Mouse (Mus musculus) lung, postnatal 0 days (tissue): ENCODE measurements around the gene Atl3. TPM values are rescaled to one million over a fixed set of nuclear protein-coding genes. Genes with fewer than 3 reads are reported as not detected.

Experiments used
- ATAC-seq: fragments of 200-750 bp; cut with Nextera tagmentation; 2 replicates; pipeline ENCODE4 v1.8.0; 2017; ENCODE audit warnings: moderate library complexity
- DNase-seq: peaks from one replicate; pipeline ENCODE4 v3.0.0-alpha.2; 2016; ENCODE audit warnings: low spot score
- H3K27ac ChIP-seq: fragments of 300-500 bp; sonication (generic); 2 replicates; pipeline ENCODE4 v1.5.1; 2014; ENCODE audit warnings: antibody characterized with exemption, mild to moderate bottlenecking, low read length, mixed read lengths
- H3K27me3 ChIP-seq: fragments of 300-500 bp; sonication (generic); replicated peaks from 2 replicates; pipeline ENCODE4 v1.6.1; 2014; ENCODE audit warnings: low read length, mixed read lengths; ENCODE audit not compliant: insufficient read depth
- H3K36me3 ChIP-seq: fragments of 300-500 bp; sonication (generic); 2 replicates; pipeline ENCODE4 v1.6.1; 2014; ENCODE audit warnings: low read length, mixed read lengths; ENCODE audit not compliant: insufficient read depth
- H3K4me1 ChIP-seq: fragments of 300-500 bp; sonication (generic); 2 replicates; pipeline ENCODE4 v1.6.1; 2014; ENCODE audit warnings: antibody characterized with exemption, low read depth, low read length, mixed read lengths; ENCODE audit not compliant: insufficient read depth
- H3K4me2 ChIP-seq: fragments of 300-500 bp; sonication (generic); replicated peaks from 2 replicates; pipeline ENCODE4 v1.6.1; 2014; ENCODE audit warnings: low read depth, mild to moderate bottlenecking, low read length, moderate library complexity, mixed read lengths
- H3K4me3 ChIP-seq: fragments of 300-500 bp; sonication (generic); 2 replicates; pipeline ENCODE4 v1.5.1; 2014; ENCODE audit warnings: low read depth, low read length
- H3K9ac ChIP-seq: fragments of 300-500 bp; sonication (generic); replicated peaks from 2 replicates; pipeline ENCODE4 v1.6.1; 2014; ENCODE audit warnings: low read depth, mild to moderate bottlenecking
- H3K9me3 ChIP-seq: fragments of 300-500 bp; sonication (generic); 2 replicates; pipeline ENCODE4 v1.6.1; 2016; ENCODE audit warnings: low read length, mixed read lengths
- CTCF ChIP-seq: IDR thresholded peaks from 2 replicates; pipeline ENCODE4 v1.5.1; 2016; ENCODE audit warnings: antibody characterized with exemption, mild to moderate bottlenecking
- EP300 ChIP-seq: IDR thresholded peaks from 2 replicates; pipeline ENCODE4 v1.6.1; 2016; ENCODE audit warnings: antibody characterized with exemption, mild to moderate bottlenecking, control low read depth
- WGBS: fragments of 180-500 bp; shearing (Covaris S2); extraction: QIAGEN DNeasy Blood & Tissue Kit; methylation state at CpG from one replicate; pipeline ENCODE4 v1.1.7; 2014; 5-methylcytosine and 5-hydroxymethylcytosine counted together
- polyA plus RNA-seq: library from polyadenylated mRNA; unstranded; fragments of >200 nt; fragmentation: Nextera tagmentation; extraction: Ambion mirVana; gene quantifications from 2 replicates; pipeline ENCODE4 v1.2.1, GENCODE M21; 2015

Gene Atl3
- polyA plus RNA-seq, 1 experiment from 2014 or later = 20.0 TPM

DNA sequence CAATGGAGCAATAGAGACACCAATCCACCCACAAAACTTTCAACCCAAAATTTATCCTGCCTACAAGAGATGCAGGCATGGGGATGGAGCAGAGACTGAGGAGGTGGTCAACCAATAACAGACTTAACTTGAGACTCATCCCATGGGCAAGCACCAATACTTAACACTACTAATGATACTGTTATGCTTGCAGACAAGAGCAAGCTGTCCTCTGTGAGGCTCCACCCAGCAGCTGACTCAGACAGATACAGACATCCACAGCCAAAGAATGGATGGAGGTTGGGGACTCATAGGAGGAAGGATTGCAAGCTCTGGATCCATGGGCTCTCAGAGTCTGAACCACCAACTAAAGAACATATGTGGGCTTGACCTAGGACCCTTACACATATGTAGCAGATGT lies 59.6 kb downstream of the Atl3 start:
- DNase-seq (no peak), ATAC-seq (no peak)
- Histone ChIP-seq H3K4me1 (peaks cover 4% of the 10 kb centered on the region; the same call in 1 of the 2 replicates), H3K4me2 (no peak overlapping the region), H3K27me3 (no peaks in the 10 kb centered on the region), H3K9me3 (no peaks in the 10 kb centered on the region), H3K9ac (no peak overlapping the region), H3K4me3 (no peak overlapping the region), H3K27ac (no peak overlapping the region), H3K36me3 (no peaks in the 10 kb centered on the region)
- TF ChIP-seq EP300 (no peak), CTCF (no peak)

DNA sequence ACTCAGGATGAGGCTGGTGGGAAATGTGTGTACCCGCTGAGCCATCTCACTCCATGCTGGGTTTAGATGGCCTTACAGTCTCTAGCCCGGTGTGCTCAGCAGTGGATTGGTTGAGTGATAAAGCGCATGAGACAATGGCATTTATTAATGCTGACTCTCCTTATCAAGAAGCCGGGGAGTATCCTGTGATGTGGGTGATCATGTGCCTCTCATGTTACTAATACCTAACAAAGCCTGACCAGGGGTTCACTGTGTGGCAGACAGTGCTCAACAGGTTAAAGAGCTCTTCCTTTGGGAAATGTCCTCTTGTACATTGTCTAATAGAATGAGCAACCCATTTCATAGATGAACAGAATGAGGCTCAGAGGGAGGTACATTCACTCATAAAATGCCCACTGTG lies 61.0 kb downstream of the Atl3 start:
- ATAC-seq (no peak), DNase-seq (no peak)
- Histone ChIP-seq H3K36me3 (no peaks in the 10 kb centered on the region), H3K9ac (no peak overlapping the region), H3K9me3 (no peaks in the 10 kb centered on the region), H3K27me3 (no peaks in the 10 kb centered on the region), H3K4me1 (peaks cover 4% of the 10 kb centered on the region; the same call in 1 of the 2 replicates), H3K4me3 (no peak overlapping the region), H3K4me2 (no peak overlapping the region), H3K27ac (no peak overlapping the region)
- WGBS = 62% methylated on average over 4 of the region's 4 CpGs
- TF ChIP-seq CTCF (no peak), EP300 (no peak)

DNA sequence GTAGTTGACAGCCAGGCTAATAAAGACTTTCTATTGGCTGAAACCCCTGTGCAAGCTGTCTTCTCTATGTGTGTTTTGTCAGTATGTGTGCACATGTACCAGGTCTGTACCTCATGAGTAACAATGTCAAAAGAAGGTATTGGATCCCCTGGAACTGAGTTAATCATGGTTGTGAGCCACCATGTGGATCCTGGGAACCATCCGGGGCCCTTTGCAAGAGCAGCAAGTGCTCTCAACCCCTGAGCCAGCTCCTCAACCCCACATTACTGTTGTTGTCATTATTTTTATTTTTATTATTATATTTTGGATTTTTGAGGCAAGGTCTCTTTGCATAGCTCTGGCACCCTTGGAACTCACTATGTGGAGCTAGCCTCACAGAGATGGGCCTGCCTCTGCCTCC lies 62.8 kb downstream of the Atl3 start:
- H3K9ac ChIP-seq = no peak overlapping the region
- WGBS = 92% methylated on average over 1 of the region's 1 CpGs
- no peaks in the 10 kb centered on the region for H3K27me3 ChIP-seq
- no peak overlapping the region for H3K4me3 ChIP-seq
- no peaks in the 10 kb centered on the region for H3K36me3 ChIP-seq
- ATAC-seq = no peak
- H3K9me3 ChIP-seq = no peaks in the 10 kb centered on the region
- H3K4me2 ChIP-seq = no peak overlapping the region
- TF ChIP-seq CTCF (no peak), EP300 (no peak)
- H3K27ac ChIP-seq = no peak overlapping the region
- H3K4me1 ChIP-seq = peaks cover 3% of the 10 kb centered on the region; the same call in 1 of the 2 replicates
- no peak for DNase-seq

DNA sequence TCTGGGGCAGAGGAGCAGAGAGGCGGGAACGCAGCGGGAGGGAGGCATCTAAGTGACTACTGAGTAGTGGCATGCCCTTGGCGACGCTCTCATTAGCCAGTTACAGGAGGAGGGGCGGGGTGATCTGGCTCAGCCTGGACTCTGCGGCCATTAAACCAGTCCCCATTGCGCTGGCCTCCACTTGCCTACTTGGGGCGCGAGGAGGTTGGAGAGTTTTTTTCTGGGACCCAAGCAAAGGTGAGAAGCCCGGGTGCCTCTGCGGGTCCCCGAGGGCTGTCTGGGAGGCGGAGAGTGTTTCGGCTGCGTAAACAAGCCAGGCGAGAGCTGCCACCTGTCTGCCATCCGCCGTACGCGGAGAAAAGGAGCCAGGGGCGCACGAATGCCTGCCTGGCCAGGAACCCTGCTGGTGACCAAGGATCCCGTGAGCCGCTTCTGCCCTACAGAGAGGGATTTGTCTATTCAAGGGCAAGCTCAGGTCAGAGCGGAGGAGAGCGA lies 63.5 kb downstream of the Atl3 start, which contains the start of gene Pla2g16:
Gene Pla2g16 (plus strand): TSS at position 132 of the 495 bp plus-strand sequence.
- Histone ChIP-seq H3K27ac (peak within 1 kb of the TSS; percentile 51; the same call in 1 of the 2 replicates), H3K4me2 (peak within 1 kb of the TSS; percentile 77), H3K9ac (peak within 1 kb of the TSS; percentile 54), H3K4me3 (peak within 1 kb of the TSS; percentile 51), H3K4me1 (no peaks in the 10 kb centered on the region; the same call in 1 of the 2 replicates), H3K36me3 (no peaks in the 10 kb centered on the region), H3K27me3 (no peaks in the 10 kb centered on the region), H3K9me3 (no peaks in the 10 kb centered on the region)
- 3% methylated on average over 27 of the region's 27 CpGs for WGBS
- ATAC-seq (peak; percentile 95), DNase-seq (peak; percentile 89)
- peak; percentile 40 for TF ChIP-seq CTCF
- no peak for TF ChIP-seq EP300

DNA sequence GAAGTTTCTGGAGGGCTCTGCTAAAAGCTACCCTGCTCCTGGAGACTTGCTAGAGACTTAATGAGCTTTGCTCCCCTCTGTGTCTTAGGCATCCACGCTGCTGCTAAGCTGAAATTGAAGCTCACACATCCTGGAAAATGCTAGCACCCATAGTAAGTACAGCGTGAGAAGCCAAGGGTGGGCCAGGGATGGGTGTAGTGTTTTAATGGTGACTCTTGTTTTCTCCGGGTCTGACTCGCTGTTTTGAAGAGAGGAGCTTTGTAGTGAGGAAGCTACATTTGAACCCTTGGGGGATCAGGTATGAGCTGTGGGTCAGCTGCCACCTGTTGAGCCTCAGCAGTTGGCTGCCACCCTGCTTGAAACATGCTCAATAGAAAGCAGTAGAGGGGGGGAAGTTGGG lies 64.0 kb downstream of the Atl3 start:
- TF ChIP-seq EP300 (no peak), CTCF (no peak)
- H3K9me3 ChIP-seq = no peaks in the 10 kb centered on the region
- H3K9ac ChIP-seq = peak overlapping the region; percentile 54
- no peaks in the 10 kb centered on the region for H3K36me3 ChIP-seq
- H3K4me3 ChIP-seq = peak overlapping the region; percentile 51
- DNase-seq (peak; percentile 8), ATAC-seq (0 out of 2 replicates have a peak, but pooled peaks have one; percentile 20)
- peak overlapping the region; percentile 77 for H3K4me2 ChIP-seq
- no peak overlapping the region for H3K27ac ChIP-seq
- 10% methylated on average over 4 of the region's 4 CpGs for WGBS
- H3K27me3 ChIP-seq = no peaks in the 10 kb centered on the region
- H3K4me1 ChIP-seq = no peaks in the 10 kb centered on the region; the same call in 1 of the 2 replicates

DNA sequence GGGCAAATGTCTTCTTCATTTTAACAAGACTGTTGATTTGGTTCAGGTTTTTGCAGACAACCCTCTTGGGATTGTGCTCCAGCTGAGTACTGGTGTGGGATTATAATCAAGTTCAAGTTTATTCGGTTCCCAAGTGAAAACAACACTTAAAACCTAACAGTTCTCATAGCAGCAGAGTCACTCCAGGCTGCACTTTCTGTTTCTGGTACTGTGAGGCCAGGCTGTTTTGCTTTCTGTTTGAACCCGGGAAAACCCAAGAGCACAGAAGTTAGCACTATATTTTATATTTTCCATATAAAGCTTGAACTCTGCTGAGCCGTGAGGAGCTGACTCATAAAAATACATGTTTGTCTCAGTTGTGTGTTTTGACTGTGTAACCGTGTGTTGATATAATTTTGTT lies 64.8 kb downstream of the Atl3 start:
- DNase-seq = no peak
- peak overlapping the region; percentile 77 for H3K4me2 ChIP-seq
- 64% methylated on average over 4 of the region's 4 CpGs for WGBS

DNA sequence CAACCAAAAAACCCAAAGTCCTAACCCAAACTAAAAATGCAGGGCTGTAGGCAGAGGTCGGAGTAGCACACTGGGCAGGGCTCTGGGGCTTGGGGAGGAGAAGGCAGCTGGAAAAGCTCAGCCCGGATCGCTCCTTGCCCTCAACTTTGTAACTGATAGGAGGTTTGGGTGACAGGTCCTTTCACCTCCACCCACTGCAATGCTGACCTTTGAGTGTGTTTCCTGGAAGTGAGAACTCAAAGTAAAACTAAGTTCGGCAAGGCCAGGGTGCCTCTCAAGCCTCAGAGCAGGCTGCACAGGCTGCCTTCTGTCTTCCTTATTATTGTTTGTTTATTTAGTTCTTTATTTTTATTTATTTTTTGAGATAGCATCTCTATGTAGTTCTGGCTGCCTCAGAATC lies 66.1 kb downstream of the Atl3 start:
- Histone ChIP-seq H3K4me1 (no peaks in the 10 kb centered on the region), H3K27me3 (no peaks in the 10 kb centered on the region)
- TF ChIP-seq EP300 (no peak), CTCF (no peak)

More for the DNA sequence above, 64.8 kb downstream of the Atl3 start:
- Histone ChIP-seq H3K27ac (no peak overlapping the region), H3K9me3 (no peaks in the 10 kb centered on the region), H3K4me3 (0 out of 2 replicates have a peak overlapping the region, but pooled peaks have one; percentile 51), H3K9ac (no peak overlapping the region), H3K4me1 (no peaks in the 10 kb centered on the region), H3K27me3 (no peaks in the 10 kb centered on the region), H3K36me3 (no peaks in the 10 kb centered on the region)
- no peak for TF ChIP-seq EP300
- TF ChIP-seq CTCF = no peak
- ATAC-seq = no peak

More for the DNA sequence above, 66.1 kb downstream of the Atl3 start:
- no peak overlapping the region for H3K9ac ChIP-seq
- H3K9me3 ChIP-seq = no peaks in the 10 kb centered on the region
- no peak for DNase-seq
- H3K36me3 ChIP-seq = no peaks in the 10 kb centered on the region
- H3K27ac ChIP-seq = no peak overlapping the region
- ATAC-seq = no peak
- H3K4me3 ChIP-seq = no peak overlapping the region
- WGBS = 60% methylated on average over 4 of the region's 4 CpGs
- H3K4me2 ChIP-seq = no peak overlapping the region
